Mouse (Mus musculus): ENCODE measurements at regions not wholly inside any gene's neighbourhood (a gene's known extent, or its start where the extent isn't known, plus 50 kb on each side); places are given as distances from the start of the nearest gene placed in this dataset.

DNA sequence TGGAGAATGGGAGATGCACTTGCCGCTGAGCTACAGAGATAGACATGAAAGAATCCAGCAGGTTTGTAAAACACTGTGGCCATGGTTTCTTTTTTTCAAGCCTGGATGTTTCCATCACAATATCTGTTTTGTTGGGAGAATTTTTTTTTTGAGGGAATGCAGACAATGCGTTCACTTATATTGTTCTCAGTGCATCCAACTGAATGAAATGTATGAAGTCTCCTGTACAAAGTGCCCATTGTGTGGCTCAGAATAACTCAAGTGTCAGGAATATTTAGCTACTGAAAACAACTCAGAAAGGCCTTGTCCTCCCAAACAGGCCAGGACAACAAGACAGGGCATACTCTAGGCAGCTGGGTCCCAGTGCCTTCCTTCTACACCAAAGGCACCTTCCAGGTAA is 120.3 kb upstream of the Ado start:
- DNase-seq (ENCODE audit: low read depth, low spot score): no peak

DNA sequence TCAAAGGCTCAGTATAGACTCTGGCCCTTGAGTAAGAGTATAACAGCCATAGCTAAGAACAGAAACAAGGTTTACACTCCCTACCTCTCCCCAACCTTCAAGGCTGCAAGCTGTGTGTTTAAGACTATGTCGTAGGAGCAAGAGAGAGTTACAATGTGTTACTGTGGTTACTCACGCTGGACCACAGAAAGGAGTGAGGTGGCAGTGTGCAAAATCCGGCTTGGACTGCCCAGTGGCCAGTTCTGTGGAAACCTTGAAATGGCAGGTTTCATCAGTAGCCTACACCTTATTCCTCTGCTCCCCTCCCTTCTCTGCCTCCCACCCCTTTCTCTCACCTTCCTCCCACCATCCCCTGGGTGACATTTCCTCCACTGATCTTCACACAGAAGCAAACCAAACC is 114.3 kb upstream of the Ado start:
- DNase-seq (ENCODE audit: low read depth, low spot score): no peak

DNA sequence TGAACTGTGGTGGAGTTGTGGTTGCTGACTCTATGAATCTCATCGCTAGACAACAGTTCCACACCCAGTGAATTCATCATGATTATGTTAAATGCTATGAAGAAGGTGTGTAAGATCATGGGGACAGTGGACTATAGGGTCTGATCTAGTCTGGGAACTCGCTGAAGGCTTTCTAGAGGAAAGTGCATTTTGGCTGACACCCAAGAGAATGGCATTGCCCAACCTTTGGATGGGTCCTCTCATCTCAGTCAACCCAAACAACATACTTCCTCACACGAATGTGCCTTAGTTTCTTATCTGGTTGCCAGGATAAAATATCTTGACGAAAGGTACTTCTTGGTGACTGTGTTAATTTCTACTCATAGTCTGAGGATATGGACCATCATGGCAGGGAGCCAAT is 112.9 kb upstream of the Ado start:
- no peak for DNase-seq (ENCODE audit: low read depth, low spot score)

DNA sequence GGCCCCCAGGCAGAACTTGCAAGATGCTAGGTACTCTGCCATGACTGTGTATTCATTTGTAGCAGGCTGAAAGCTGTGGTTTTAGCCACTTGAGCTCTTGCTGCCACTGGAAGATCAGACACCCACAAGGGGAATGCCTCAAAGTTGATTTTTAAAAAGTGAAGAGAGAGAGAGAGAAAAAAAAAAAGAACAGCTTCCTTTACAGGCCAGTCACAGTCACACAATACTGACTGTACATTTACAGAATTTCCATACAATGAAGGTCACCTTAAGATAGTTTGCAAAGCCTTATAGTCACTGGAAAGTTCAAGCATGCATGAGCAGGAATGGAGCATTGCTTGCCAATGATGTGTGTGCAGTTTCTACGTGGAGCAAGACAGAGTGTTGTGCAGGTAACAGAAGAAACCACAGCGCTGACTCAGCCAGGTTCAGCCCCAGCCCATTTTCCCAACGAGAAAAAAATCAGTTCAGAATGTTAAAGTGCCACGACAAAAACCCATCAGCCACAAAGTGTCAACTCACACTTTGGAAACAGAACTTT is 109.3 kb upstream of the Ado start:
- no peak for DNase-seq (ENCODE audit: low read depth, low spot score)

DNA sequence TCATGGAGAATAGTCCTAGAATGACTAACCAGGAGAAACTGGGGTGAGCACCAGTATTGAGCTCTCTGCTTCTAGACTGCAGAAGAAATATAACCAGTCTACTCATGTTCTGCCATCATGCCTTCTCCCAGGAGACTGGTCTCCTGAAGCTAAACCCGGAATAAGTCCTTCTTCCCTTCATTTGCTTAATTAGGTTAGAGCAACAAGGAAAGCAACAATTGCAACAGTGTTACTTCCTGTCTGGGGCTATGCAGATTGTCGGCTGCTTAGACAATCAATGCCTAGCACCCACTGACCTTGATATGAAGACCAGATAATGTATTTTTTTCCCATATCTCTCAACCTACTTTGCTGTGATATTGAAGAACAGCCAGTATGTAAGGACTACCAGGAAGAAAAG is 108.5 kb upstream of the Ado start:
- no peak for DNase-seq (ENCODE audit: low read depth, low spot score)

DNA sequence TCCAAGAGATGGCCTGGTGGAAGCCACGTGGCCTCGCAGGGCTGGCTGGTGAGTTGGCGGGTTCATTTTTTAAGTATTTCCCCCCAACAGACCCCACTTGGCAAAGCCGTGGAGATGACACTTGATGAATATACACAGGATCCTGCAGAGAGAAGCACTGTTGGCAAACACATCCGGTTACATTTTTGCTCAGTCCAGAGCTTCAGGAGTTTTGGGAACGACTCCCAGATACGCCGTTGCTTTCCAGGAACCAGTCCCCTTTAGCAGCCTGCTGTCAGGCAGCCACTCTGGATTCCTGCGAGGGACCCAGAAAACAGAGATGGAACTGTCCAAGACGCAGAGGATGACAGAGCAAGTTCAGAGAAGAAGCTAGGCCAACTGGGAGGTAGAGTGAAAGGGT is 105.8 kb upstream of the Ado start:
- DNase-seq (ENCODE audit: low read depth, low spot score): no peak

DNA sequence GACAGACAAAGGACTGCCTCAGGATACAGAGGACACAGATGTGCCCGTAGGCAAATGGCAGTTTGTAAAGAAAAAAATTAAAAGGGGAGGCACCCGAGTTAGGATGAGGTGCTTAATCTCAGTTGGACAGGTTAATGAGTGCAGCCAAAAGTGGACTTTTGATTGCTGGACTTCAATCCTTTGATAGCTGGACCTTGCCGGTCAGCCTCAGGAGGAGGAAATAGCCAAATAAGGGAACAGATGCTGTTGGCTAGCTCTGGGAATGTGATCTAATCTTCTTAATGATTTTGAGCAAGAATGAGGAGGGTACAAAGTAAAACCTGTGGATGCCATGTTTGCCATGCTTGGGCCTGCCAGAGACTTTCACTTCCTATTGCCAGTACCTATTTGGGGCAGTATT is 103.5 kb upstream of the Ado start:
- DNase-seq (ENCODE audit: low read depth, low spot score): no peak

DNA sequence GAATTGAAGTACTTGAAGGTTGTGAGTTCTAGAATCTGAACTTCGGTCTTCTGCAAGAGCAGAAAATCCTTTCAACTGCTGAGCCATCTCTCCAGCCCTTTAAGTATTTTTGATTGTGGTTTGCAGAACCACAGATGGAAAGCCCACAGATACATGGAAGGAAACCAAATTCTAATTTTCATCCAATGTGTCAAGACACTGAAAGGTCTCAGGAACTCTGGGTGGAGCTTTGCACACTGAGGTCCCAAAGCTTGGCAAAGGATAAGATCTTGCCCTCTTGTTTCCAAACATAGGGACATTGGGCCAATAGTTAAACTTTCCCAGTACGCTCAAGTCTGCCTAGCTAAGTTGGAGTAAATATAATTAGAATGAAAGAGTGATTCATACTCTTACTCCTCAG is 102.6 kb upstream of the Ado start:
- DNase-seq (ENCODE audit: low read depth, low spot score): no peak

DNA sequence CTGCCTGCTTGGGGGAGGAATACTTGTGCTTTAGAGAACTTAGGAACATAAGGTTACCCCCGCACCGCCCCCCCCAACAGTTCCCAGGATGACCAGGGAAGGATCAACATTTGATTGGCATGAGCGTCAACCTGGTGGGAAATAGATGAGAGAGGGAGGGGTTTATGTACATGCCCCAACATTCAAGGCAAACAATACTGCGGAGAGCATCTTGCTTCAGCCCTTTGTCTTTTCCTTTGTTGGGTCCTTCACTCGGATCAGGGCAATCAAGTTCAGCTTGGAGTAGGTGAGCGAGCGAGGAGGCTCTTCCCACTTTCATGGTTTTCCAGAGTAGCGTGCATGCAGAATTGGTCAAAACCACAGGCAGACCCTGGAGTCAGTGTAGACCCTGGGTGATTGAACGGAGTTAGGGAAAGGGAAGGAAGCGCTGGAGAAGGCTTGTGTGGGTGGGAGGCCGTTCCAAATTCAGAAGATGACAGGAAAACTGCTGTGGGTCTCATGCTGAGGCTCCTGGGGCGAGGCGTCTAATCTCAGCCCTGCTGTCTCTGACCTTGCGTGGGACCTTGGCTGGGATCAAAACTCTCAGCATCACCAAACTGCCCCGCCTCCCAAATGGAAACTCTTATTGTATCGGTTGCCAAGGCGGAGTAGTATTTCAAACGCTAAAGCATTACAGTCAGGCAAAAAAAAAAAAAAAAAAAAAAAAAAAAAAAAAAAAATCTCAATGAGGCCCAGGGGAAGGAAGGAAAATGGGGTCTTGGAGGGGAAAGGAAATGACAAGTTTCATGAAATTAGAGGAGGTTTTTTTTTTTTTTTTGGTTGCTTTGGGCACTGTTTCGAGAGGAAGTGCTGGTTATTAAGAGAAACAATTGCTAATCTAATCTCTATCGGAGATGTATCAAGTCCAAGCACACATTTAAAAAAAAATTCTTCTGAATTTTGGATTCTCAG is 99.3 kb upstream of the Ado start:
- DNase-seq (ENCODE audit: low read depth, low spot score): no peak

DNA sequence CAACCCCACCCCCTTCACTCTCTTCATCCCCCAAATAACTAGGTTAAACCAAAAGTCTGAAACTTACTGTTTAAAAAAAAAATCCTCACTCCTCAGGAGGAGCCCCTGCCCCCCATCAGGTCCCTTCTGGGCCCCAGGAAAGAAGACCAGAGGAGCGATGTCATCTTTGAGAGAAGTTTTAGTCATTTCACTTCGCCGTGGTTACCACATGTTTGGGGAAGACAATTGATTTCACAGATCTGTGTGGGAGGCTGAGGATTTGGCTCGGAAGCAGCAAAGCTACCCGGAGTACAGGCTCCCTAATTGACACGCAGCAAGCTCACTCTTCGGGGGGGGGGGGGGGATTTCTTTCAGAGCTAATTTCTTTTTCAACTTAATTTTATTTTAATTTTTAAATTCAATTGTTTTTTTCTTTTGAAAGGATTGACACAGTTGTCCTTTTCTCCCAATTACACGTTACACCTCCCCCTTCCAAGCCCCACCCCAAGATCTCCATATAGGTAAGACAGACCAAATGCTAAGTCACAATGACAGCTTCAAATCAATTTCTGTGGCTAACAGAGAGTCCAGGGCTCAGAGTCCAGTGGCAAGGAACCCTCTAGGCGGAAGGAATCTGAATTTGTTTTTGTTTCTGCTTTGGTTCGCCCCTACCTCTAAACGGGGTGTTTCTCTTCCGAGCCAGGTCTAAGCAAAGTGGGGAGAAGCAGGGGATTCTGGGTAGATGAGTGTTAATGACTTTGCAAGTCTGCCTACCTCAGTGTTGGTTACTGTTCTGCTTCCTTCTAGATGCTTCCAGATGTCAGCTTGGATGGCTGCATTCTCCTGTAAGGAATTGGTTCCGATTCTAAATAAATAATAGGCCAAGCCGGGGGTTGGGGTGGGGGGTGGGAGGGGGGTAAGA is 98.2 kb upstream of the Ado start:
- peak; percentile 31 for DNase-seq (ENCODE audit: low read depth, low spot score)

DNA sequence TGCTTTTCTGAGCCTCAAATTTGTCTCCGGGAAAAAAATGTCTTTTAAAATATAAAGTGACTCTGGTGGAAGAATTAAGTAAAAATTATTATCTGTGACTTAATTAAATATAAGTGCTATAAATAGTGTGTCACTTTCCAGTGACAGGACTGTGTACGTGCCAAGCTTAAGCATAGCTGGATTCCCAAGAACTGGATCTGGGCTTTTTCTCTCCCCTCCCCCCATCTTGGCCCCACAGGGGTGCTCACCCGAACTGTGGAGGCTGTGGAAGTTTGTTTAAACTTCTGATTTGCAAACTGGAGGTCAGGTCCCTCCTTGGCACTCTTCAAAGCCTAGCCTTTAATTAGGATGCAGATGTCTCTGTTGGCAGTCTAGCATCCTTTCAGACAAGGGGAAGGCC is 97.1 kb upstream of the Ado start:
- DNase-seq (ENCODE audit: low read depth, low spot score): no peak

DNA sequence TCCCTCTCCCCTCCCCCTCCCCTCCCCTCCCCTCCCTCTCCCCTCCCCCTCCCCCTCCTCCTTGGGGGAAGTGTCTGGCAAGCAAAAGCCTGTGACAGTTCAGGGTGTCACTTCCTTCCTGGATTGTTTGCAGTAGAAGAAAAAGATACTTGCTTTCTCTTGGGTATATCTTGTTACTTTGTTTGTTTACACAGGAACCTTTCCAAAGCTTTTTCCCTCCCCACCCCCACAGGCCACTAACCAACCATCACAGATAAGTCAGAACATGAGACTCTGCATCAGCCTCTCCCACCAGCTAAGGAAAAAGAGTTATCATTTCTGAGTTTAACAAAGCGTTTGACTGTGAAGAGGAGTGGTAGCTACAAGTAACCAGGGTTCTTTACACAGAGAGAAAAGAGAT is 95.5 kb upstream of the Ado start:
- no peak for DNase-seq (ENCODE audit: low read depth, low spot score)

DNA sequence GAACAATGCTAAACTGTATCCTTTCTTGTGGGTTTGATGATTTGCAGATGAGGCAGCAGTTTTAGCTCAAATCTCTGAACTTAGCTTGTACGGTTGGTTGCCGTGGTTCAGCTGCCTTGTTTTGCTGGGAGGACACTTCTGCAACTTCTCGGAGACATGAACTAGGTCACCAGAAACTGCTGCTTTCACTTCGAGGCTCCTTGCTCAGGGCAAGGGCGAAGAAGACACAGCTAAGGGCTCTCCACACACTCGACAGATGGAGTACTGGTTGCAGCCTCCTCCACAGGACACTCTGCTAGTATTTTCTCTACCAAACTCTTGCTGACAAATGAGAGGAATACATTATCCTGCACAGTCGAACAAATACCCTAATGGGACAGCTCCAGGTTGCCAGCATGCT is 94.9 kb upstream of the Ado start:
- no peak for DNase-seq (ENCODE audit: low read depth, low spot score)

DNA sequence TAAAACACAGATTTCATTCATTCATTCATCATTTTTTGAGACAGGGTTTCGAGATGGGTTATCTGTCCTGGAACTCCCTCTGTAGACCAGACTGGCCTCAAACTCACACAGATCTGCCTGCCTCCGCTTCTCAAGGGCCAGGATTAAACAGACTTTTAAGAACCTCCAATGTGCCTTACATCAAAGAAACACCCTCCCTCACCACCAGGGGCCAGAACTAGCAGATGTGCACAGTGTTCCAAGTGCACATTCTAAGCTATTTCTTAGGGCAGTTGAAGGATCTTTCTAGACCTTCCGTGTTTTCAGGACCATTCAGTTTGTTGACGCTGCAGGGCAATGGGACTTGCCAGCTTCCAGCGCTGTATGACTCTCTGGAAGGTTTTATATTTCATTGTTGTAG is 88.6 kb upstream of the Ado start:
- DNase-seq (ENCODE audit: low read depth, low spot score): no peak

DNA sequence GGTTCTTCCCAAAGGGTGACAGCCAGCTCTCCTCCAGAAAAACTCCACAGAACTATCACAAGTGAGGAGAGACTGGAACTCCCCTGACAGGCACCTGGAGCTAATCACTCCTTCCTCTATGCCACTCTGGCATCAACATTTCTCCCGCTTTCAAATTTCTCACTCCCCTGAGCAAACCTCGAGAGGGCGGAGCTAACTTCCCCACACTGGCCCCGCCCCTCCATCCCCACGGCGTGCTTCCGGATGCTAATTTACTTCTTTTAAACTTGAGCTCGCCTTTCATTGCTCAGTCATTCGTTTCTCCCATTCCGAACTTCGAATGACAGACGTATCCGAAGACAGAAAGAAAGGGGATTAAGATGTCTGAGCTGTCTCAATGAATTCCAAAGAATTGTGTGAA is 87.8 kb upstream of the Ado start:
- no peak for DNase-seq (ENCODE audit: low read depth, low spot score)

DNA sequence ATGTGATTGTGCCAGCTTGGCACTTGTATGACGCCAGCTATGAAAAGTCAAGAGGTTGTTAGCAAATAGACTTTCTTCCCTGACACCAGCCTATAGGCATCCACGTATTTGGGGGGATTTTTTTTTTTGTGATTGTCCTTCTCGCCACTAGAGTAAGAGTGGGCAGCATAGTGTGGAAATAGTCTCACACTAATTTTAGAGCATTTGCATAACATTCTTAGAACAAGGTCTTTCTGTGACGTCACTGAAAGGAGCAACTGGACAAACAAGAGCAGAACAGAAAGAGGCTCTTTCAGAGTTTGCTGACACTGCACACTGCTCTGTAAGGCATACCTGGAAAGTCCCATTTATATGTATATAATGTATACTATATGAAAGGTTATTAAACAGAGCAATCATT is 86.0 kb upstream of the Ado start:
- DNase-seq (ENCODE audit: low read depth, low spot score): no peak

DNA sequence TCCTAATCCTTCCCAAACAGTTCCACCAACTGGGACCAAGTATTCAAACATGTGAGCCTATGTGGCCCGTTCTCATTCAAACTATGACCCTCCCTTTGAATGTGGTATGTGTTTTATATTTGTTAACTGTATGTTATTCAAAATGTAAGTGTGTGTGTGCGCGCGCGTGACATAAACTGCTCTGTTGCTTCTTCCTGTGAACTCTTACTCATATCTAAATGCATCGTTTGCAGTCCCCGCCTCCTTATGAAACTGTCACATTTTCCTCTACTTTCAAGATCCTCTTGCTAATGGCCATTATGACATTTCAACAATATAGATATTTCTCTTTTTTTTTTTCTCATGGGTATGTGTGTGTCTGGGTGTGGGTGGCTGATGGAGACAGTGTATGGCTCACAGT is 84.3 kb upstream of the Ado start:
- DNase-seq (ENCODE audit: low read depth, low spot score): no peak

DNA sequence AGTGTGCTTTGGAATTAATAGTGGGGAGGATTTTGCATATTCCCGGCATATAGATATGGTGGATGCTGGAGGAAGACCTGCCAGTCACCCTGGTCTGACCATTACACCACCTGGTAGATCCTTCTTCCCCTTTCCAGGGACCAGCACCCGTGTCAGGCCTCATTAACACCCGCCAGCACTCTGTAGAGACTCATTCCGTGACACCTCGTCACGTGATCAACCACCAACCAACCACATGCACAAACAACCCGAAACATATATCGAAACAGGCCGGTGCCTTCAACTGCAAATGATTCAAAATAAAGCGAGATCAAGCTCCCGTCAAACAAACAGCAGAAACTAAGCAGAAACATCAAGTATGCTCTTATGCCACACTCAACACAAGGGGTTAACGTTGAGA is 74.6 kb upstream of the Ado start:
- no peak for DNase-seq (ENCODE audit: low read depth, low spot score)

DNA sequence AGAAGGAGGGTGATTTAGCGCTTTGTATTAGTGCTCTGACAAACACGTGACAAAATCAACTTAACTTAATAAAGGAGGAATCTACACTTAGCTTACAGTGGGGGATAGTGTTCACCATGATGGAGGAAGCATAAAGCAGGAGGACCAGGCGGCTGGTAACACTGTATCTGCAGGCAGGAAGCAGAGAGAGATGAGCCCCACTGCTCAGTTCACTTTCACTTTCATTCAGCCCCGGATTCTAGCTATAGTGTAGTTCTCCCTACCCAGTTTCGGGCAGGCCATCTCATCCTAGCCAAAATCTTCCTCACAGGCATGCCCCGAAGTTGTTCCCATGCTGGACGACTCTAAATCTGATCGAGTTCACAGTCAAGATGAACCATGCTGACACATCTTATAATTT is 71.3 kb upstream of the Ado start:
- no peak for DNase-seq (ENCODE audit: low read depth, low spot score)

DNA sequence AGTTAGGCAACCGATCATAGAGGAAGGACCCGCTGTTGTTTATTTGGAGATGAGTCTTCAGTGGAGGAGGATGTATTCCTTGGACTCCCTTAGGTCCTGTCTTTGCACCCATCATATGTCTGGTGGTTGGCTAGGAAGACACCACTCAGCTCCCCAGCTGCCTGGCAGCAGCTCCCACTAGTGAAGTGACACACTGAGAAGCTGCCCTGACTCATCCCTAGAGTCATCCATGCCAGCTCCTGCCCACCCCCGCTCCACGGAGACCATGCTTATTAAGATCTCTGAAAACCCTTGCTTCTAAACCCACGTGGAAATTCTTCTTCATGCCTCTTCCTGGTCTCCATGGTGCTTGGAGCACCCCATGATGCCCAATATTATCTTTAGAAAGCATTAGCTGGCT is 69.4 kb upstream of the Ado start:
- DNase-seq (ENCODE audit: low read depth, low spot score): no peak

DNA sequence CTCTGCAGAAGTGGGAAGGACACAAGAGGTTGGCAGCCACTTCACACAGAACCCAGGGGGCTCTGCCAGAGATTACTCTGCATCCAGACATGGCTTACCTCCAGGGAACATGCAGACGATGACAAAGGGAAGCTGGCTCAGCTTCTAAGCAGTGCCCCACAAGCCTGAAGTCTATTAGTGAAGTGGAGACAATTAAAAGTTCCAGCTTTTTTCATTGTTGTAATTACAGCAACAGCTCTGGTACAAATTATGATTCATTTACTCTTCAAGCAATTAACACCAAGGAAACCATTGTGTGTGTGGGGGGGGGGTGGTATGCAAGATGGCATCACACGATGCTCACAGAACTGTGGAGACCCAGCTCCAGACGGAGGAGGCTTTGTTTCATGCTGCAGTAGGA is 66.3 kb upstream of the Ado start:
- DNase-seq (ENCODE audit: low read depth, low spot score): no peak

DNA sequence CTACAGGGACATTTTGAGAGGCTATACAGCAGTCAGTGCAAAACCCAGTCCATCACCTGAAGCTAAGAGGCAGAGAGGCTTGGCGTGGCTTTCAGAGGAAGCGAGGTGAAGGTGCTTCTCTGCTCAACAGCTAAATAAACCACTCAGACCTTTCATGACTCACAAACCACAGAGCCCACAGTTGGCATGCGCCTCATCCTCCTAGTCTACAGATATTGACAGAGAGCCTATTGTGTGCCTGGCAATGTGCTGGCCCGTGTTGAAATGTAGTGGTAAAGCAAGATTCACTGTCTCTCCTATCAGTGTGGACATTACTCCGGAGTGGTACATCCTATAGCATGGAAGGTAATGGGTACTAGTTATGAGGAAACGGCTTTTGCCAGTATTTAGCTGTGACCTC is 61.9 kb upstream of the Ado start:
- no peak for DNase-seq (ENCODE audit: low read depth, low spot score)

DNA sequence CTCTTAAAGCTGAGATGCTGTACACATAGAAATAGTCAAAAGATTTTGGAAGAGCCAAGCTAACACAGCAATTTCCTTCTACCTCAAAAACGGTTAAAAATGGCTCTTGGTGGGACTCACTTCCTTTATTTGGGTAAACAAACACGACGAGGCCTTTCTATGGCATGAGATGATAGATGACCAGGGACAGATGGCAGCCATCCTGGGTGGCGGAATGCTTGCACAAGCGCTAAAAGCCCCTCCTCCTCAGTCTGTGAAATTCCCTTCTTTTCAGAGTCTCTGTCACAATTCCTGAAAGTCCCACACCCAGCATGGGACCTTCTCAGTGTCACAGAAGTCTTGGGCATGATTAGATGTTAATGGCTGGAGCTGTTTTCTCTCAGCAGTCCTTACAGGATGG is 59.3 kb upstream of the Ado start:
- no peak for DNase-seq (ENCODE audit: low read depth, low spot score)

All from forelimb bud, embryonic 11.5 days (tissue).